ENCODE assay signal across 21 mouse cellular contexts in genomic region chr4:59197462-59197861, GRCm38 (mm10). TPM values are rescaled to one million over a fixed set of nuclear protein-coding genes. Genes with fewer than 3 reads are reported as not detected.
DNase-seq lines count a peak whose midpoint lies in the region; ATAC-seq and TF ChIP-seq lines count a peak whose summit lies in the region.
"Had no signal": no experiment of that assay in that cellular context is flagged by ENCODE, and none has a peak within 500 bp of the region (broad histone marks: within the 10 kb centered on the region; RNA-seq: fewer than 3 reads in every experiment).

No protein-coding gene starts in this region.

- DNase-seq in liver, adult 2 months (ENCODE audit: extremely low read depth, low read depth, low spot score): no peak
- no peak for DNase-seq in liver
- no peak for DNase-seq in c-Kit-positive CD71-positive TER-119-positive erythroid progenitor cells, embryonic 14.5 days (ENCODE audit: low spot score)
- DNase-seq in adrenal gland, adult (ENCODE audit: inconsistent age in 2 of 2, low spot score in 1 of 2): no peak
- DNase-seq: cerebellum, postnatal 25 days; gastrocnemius, postnatal 14 days; kidney, adult 18-20 months; kidney, postnatal 36 days; layer of hippocampus, adult 9-11 months; thymus, postnatal 36 days had no signal

- no peak overlapping the region for H3K9ac ChIP-seq in liver, adult 2 months (ENCODE audit: low read depth, low read length)
- H3K9ac ChIP-seq in intestine, embryonic 15.5 days: no peak overlapping the region
- H3K9ac ChIP-seq in liver, embryonic 12.5 days: peak overlapping the region; percentile 70
- H3K9ac ChIP-seq: hindbrain, embryonic 12.5 days; lung, embryonic 14.5 days; midbrain, embryonic 12.5 days had no signal

- H3K9me3 ChIP-seq in intestine, embryonic 15.5 days: no peaks in the 10 kb centered on the region
- no peaks in the 10 kb centered on the region for H3K9me3 ChIP-seq in liver, embryonic 12.5 days (replicated peaks)
- H3K9me3 ChIP-seq: hindbrain, embryonic 12.5 days; midbrain, embryonic 12.5 days had no signal

- TF ChIP-seq CTCF in liver, adult 2 months (IDR thresholded peaks at IDR 0.05; ENCODE audit: low read depth, low read length): no peak
- TF ChIP-seq CTCF in small intestine, adult 2 months (IDR thresholded peaks at IDR 0.05; ENCODE audit: extremely low read depth, insufficient read length, insufficient replicate concordance, low read depth, low read length): no peak

- H3K4me1 ChIP-seq in liver, adult 2 months (ENCODE audit: control insufficient read depth, insufficient read depth, low read length): peaks cover 42% of the 10 kb centered on the region
- H3K4me1 ChIP-seq in intestine, embryonic 15.5 days (replicated peaks): peaks cover 29% of the 10 kb centered on the region
- peaks cover 97% of the 10 kb centered on the region for H3K4me1 ChIP-seq in liver, embryonic 12.5 days
- H3K4me1 ChIP-seq in small intestine, adult 2 months (ENCODE audit: control insufficient read depth, insufficient read depth, insufficient read length, low read length): peaks cover 27% of the 10 kb centered on the region

- H3K27me3 ChIP-seq in liver, adult 2 months (ENCODE audit: control insufficient read depth, insufficient read depth, low read length): no peaks in the 10 kb centered on the region
- H3K27me3 ChIP-seq in intestine, embryonic 15.5 days (replicated peaks): no peaks in the 10 kb centered on the region
- no peaks in the 10 kb centered on the region for H3K27me3 ChIP-seq in liver, embryonic 12.5 days (replicated peaks)
- H3K27me3 ChIP-seq in small intestine, adult 2 months (ENCODE audit: control insufficient read depth, insufficient read depth, low read length): no peaks in the 10 kb centered on the region
- H3K27me3 ChIP-seq: hindbrain, embryonic 12.5 days; midbrain, embryonic 12.5 days had no signal

- H3K79me2 ChIP-seq in liver, adult 2 months (ENCODE audit: control insufficient read depth, insufficient read depth, low read length): peaks cover 49% of the 10 kb centered on the region

- peak overlapping the region; percentile 70 for H3K27ac ChIP-seq in liver, adult 2 months (replicated peaks; ENCODE audit: insufficient read depth, low read depth, low read length)
- H3K27ac ChIP-seq in intestine, embryonic 15.5 days: peak overlapping the region; percentile 62; the same call in 1 of the 2 replicates
- H3K27ac ChIP-seq in liver, embryonic 12.5 days: peak overlapping the region; percentile 88
- peak overlapping the region; percentile 99 for H3K27ac ChIP-seq in small intestine, adult 2 months (ENCODE audit: insufficient read depth, low read depth, low read length)
- H3K27ac ChIP-seq: macrophage; midbrain, embryonic 12.5 days had no signal

- H3K36me3 ChIP-seq in liver, adult 2 months (ENCODE audit: control insufficient read depth, insufficient read depth, low read length): no peaks in the 10 kb centered on the region
- no peaks in the 10 kb centered on the region for H3K36me3 ChIP-seq in intestine, embryonic 15.5 days
- peaks cover 5% of the 10 kb centered on the region; the same call in 1 of the 2 replicates for H3K36me3 ChIP-seq in liver, embryonic 12.5 days
- H3K36me3 ChIP-seq in small intestine, adult 2 months (ENCODE audit: control insufficient read depth, insufficient read depth, low read length): no peaks in the 10 kb centered on the region
- H3K36me3 ChIP-seq: hindbrain, embryonic 12.5 days; midbrain, embryonic 12.5 days had no signal

- no peak for TF ChIP-seq POLR2A in liver, adult 2 months (IDR thresholded peaks at IDR 0.05; ENCODE audit: extremely low read depth, insufficient read depth, low read length)
- TF ChIP-seq POLR2A in small intestine, adult 2 months (IDR thresholded peaks at IDR 0.05; ENCODE audit: low read depth, low read length): no peak

- no peak for ATAC-seq in intestine, embryonic 15.5 days
- ATAC-seq in liver, embryonic 12.5 days: no peak

- H3K4me2 ChIP-seq in intestine, embryonic 15.5 days (replicated peaks): no peak overlapping the region
- peak overlapping the region; percentile 70 for H3K4me2 ChIP-seq in liver, embryonic 12.5 days
- H3K4me2 ChIP-seq: hindbrain, embryonic 12.5 days; midbrain, embryonic 12.5 days had no signal

- 88% methylated on average over 3 of the region's 3 CpGs for WGBS in liver, adult 2 months
- WGBS in intestine, embryonic 15.5 days: 63% methylated on average over 3 of the region's 3 CpGs
- WGBS in liver, embryonic 12.5 days (ENCODE audit: insufficient replicate concordance): 84% methylated on average over 3 of the region's 3 CpGs
- WGBS in small intestine, adult 2 months: 68% methylated on average over 3 of the region's 3 CpGs

- H3K4me3 ChIP-seq in liver, adult 2 months (ENCODE audit: insufficient read depth, low read depth, low read length): no peak overlapping the region
- no peak overlapping the region for H3K4me3 ChIP-seq in intestine, embryonic 15.5 days (replicated peaks)
- H3K4me3 ChIP-seq in liver, embryonic 12.5 days: peak overlapping the region; percentile 45; the same call in 1 of the 2 replicates
- peak overlapping the region; percentile 48; the same call in 1 of the 2 replicates for H3K4me3 ChIP-seq in small intestine, adult 2 months (ENCODE audit: low read depth, low read length)
- H3K4me3 ChIP-seq: hindbrain, embryonic 12.5 days; midbrain, embryonic 12.5 days had no signal

RNA-seq across cellular contexts. Expression of gene Ugcg, which starts 8.4 kb away (rescaled TPM):
- 17.1 and 23.0 TPM in 2 replicates for total RNA-seq in liver, adult 2 months (2014; rRNA removed)
- polyA plus RNA-seq in liver, adult 2 months (2012; rRNA removed): 13.9 and 25.4 TPM in 2 replicates
- polyA plus RNA-seq in intestine, embryonic 15.5 days (2015; fragmentation: Nextera tagmentation; extraction: Ambion mirVana): 10.7 and 11.5 TPM in 2 replicates
- polyA plus RNA-seq in liver, embryonic 12.5 days (2016; fragmentation: Nextera tagmentation; extraction: Ambion mirVana): 14.2 and 14.4 TPM in 2 replicates
- polyA plus RNA-seq in small intestine, adult 2 months (2012; rRNA removed): 9.6 and 109 TPM in 2 replicates

RNA-seq across cellular contexts. Expression of gene AI481877, which starts 58.7 kb away (rescaled TPM):
- not detected in 2 replicates for total RNA-seq in liver, adult 2 months (2014; rRNA removed)
- not detected in 2 replicates for polyA plus RNA-seq in liver, adult 2 months (2012; rRNA removed)
- polyA plus RNA-seq in intestine, embryonic 15.5 days (2015; fragmentation: Nextera tagmentation; extraction: Ambion mirVana): not detected in 2 replicates
- not detected in 2 replicates for polyA plus RNA-seq in liver, embryonic 12.5 days (2016; fragmentation: Nextera tagmentation; extraction: Ambion mirVana)
- 0.04 TPM in 1 of 2 replicates, not detected in the other for polyA plus RNA-seq in small intestine, adult 2 months (2012; rRNA removed)
- total RNA-seq: adrenal gland, adult 18-20 months; gastrocnemius, postnatal 14 days; heart, adult 8-10 months; left cerebral cortex, postnatal 10 days had no signal
- polyA plus RNA-seq: heart, postnatal 0 days; hindbrain, embryonic 12.5 days; lung, embryonic 14.5 days; macrophage; midbrain, embryonic 12.5 days had no signal

Comparison
In these comparisons a context has a peak if more than half of its experiments do, and no peak if none do; other contexts are left out.
1. H3K4me3 ChIP-seq: peak in liver, embryonic 12.5 days (single experiment) and small intestine, adult 2 months (single experiment); none in liver, adult 2 months (single experiment) and intestine, embryonic 15.5 days (single experiment).
2. Peak in every context shown above with its lines, with median percentiles within 50 percentile points of each other: H3K27ac ChIP-seq.